Mouse (Mus musculus) adrenal gland (tissue): ENCODE measurements around the gene Slc26a8.

Source experiments
- intact Hi-C: fragments of 180-260 bp; cut with DNase I; formaldehyde crosslinking; loops from one replicate; pipeline ENCODE4 v1.15.1; 2025

Slc26a8 gene

DNA sequence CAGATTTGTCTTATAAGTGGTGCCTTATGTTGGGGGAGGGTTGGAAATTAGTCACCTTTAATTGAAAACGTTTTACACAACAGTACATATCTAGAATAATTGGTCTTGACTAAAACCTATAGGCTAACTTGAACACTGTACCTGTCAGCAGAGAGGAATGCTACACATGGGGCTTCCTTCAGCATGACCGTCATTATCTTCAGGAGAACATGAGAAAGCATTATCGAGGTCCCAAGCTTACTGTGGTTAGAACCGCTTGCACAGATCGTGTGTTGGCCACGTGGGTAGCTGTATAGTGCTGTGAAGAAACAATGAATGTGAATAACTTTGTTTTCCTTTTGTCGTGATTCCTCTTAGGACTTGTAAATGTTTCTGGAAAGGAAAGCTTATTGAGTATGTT is 9.8 kb upstream of the Slc26a8 start:
- intact Hi-C loops, result loop anchor here (5.0 to 10.0 kb wide), 2 partner anchors 43 to 225 kb away; no protein-coding TSS in a partner anchor

DNA sequence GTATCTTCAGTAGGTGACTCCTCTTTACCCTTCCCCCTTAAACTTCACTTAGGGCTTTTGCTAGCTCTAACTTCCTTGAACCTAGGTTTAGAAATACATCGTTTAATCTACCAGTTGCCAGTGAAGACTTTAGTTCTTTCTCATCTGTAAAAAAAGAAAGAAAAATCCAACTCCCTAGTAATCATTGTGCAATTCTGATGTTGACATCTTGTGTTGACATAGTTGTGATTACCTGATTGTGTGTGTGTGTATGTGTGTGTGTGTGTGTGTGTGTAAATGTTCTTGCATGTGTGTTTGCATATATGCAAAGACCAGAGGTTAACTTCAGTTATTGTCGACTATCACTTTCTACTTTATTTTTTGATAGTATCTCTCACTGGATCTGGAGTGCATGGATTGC is 8.6 kb upstream of the Slc26a8 start:
- intact Hi-C loops, result loop anchor here (5.0 to 10.0 kb wide), 2 partner anchors 44 to 226 kb away; no protein-coding TSS in a partner anchor

DNA sequence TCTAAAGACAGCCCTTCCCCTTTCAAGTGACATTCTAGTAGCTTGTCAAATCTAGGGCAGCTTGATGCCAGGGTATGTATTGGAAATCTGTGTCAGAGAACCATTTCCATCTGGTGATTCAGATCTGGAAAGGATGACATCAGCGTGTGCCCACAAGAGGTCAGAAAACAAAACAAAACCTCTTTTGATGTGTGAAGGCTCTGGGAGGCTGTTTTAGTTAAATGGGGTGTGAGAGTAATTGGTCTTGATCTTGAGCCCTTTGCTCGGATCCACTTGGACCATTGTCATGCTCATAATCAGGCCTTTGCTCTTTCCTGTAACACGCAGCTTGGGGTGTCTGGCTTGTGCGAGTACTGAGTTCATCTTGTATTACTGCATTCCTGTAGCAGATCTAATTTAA is 8.2 kb upstream of the Slc26a8 start:
- intact Hi-C loops, result loop anchor here (5.0 to 10.0 kb wide), 2 partner anchors 44 to 227 kb away; no protein-coding TSS in a partner anchor

DNA sequence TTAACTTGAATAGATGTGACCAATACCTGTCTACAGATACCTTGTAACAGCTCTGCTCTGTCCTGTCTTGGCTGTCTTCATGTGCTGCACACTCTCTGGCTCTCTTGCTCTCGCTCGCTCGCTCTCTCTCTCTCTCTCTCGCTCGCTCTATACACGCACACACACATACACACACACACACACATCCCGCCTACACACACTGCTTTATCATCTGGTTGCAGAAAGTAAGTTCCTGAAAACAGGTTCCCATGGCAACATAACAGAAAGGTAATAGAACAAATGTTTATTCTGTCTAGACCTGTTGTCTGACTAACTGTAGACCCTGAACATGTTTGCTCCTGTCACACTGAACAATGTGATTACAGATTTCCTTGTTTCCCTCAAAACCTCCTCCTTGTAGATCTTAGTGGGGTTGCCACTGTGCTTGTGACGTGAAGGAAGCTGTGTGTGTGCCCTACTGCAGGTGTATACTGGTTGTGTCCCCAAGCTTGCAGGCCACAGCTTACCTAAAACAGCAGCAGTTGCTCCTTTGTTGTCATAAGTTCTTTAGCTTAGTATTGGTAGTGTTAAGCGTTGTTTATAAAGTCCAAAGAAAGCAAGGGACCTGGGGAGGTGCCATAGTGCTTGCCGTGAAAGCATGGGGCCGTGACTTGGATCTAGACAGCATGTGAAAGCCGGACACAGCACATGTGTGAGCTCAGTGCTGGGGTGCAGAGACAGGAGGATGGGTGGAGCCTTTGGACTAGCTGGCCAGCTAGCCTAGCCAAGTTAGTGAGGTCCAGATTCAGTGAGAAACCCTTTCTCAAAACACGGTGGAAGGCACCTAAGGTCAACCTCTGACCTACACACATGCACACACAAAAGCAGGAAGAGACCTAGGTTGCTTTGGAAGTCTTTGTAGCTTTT is 7.5 kb upstream of the Slc26a8 start:
- intact Hi-C loops, result loop anchor here (5.0 to 10.0 kb wide), 2 partner anchors 45 to 227 kb away; no protein-coding TSS in a partner anchor

DNA sequence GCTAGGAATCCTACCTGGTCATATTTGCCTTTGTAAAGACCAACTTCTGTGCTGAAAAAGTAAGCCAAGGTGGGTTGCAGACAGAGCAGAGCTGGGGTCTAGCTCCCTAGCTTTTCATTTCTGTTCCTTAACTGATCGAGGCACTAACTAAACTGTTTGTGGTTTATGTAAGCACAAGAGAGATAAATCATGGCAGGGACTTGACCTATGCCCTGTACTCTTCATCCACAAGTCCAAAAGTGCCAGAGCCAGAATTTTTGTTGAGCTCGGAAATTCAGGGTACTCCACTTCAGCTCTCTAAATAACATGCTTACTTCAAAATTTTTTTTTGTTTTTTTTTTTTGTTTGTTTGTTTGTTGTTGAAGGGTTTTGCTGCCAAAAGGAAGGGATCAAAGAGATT is 6.6 kb upstream of the Slc26a8 start:
- intact Hi-C loops, result loop anchor here (5.0 to 10.0 kb wide), 2 partner anchors 46 to 228 kb away; no protein-coding TSS in a partner anchor

DNA sequence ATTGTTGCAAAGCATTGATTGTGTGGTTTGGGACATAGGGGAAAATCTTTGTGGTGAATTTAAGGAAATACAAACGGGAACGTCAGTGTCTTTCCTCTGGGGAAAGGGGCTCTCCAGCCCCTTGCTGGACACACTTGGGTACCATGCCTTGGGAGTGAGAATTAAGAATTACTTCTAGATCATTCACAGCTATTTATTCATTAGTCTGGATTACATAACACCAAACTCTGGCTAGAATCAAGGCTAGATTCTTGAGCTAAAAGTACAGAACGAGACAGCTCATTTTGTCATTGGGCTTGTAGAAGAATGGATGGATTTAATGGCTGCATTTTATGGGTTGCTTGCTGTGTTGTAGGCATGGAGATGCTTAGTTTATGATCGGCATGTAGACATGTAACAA is 4.8 kb upstream of the Slc26a8 start:
- intact Hi-C loops, result loop anchor here (5.0 to 10.0 kb wide), 2 partner anchors 47 to 230 kb away; no protein-coding TSS in a partner anchor

DNA sequence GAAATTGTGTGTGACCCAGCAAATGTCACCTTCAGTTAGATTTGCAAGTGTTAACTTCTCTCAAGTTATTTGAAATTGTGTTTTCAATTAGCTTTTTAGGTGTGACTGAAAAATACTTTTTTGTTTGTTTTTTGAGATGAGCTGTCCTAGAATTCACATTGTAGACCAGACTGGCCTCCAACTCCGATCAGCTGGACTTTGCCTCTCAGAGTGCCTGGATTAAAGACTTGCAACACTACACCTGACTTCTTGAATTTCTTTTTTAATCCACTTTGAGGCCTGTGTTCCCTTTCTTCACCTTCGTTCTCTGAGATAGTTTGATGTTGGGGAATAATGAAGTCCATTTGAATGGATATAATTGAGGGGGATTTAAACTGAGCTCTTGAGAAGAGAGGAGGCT is 4.0 kb upstream of the Slc26a8 start:
- intact Hi-C loops, result loop anchor here (10.0 kb wide), 1 partner anchor 231 kb away; no protein-coding TSS in a partner anchor

DNA sequence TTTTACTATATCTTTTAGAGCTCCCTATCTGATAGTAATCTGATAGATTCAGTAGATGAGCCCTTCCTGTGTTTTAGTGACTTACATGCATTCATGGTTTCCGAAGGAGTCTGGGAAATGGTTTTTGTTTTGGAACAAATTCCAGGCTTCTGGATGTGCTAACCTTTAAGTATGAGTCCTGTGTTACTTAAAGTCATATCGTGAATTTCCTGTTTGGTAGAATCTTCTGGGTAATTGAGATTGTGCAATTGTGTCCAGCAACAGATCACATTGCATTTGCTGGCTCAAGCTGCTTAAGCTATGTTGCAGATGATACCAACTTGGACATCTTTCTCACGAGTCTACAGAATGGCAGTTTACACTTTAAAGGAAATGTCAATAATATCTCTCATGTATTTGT is 3.1 kb upstream of the Slc26a8 start:
- intact Hi-C loops, result loop anchor here (10.0 kb wide), 1 partner anchor 232 kb away; no protein-coding TSS in a partner anchor

DNA sequence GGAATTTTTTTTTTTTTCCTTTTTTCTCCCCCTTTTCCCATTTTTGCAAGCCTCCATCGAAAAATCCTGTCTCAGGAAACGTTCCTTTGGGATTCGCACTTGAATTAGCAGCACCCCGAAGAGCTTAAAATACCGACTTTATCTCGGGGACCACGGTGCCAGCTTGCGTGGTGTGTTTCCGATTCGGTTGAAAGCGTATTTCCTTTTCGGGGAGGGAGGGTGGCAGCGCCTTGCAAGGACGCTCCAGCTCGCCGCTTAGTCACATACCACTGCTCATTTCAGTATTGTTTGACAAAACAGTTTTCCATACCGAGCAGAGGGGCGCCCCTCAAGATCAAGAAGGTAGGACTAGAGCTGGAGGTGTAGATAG is 2.3 kb upstream of the Slc26a8 start:
- intact Hi-C loops, result loop anchor here (10.0 kb wide), 1 partner anchor 232 kb away; no protein-coding TSS in a partner anchor

DNA sequence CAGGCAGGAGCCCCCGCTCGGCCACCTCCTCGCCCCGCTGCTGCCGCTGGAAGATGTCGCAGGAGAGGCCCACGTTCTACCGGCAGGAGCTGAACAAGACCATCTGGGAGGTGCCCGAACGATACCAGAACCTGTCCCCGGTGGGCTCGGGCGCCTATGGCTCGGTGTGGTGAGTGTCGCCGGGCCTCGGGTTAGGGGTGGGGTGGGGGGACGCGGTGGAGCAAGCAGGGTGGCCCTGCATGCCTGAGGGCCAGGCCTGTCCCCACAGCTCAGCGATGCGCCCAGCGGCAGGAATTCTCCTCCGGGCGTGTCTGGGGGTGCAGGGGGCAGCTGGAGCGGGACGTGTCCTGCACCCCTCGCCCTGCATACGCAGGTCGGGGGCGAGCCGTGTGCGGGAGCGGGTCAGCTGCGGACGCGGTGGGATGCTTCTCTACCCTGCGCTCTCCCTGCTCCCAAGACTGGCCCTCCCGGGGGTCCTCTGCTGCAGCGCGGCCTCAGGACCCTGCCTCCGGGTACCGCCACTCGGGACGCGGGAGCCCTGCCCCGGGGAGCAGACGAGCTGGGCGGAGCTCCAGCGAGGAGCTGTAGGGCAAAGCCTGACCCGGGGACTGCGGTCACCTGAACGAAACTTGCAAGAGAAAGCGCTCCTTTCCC is 1.8 kb upstream of the Slc26a8 start:
- intact Hi-C loops, result loop anchor here (10.0 kb wide), 1 partner anchor 233 kb away; no protein-coding TSS in a partner anchor

DNA sequence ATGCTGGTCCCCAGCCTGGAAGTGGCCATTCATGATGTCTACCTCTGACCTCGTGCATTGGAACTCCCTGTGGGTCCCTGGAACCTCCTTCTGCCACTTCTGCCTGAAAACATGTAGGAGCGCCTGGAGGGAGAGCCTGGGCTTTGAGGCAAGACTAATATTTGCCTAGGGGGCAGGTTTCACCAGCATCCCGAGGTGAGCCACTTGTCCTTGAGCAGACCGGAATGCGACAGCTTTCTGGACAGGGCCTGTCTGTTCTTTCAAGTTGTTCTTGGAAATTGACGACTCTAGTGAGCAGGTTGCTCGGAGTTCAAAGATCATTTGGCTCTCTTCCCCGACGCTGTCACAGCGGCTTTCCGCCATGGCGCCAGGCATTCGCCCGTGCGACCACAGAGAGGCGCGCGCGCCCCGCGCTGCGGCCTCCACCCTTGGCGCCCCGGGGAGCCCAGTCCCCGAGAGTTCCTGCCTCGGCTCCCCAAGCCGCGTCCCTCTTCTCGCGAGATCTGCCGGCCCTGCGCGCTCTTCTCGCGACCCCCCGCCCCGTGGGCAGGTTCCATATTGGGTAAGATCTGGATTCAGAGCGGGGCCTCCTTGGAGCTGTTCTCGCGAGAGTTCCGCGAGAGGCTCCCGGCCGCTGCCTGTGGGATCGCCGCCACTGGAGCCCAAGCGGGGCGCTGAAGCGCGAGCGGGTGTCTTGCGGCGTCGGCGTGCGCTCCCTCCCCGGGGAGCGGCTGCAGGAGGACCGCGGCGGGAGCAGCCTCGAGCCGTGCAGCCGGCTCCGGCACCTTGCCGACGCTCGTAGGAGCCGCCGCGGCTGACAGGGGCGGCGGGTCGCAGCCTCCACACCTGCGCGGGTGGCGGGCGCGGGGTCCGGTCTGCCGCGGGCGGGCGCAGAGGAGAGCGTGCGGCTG is 998 bp upstream of the Slc26a8 start, which contains the start of gene Mapk14:
Gene Mapk14, plus strand, starts transcription at position 554 of the 911 bp plus-strand sequence.
- intact Hi-C loops, result loop anchor here (10.0 kb wide), 1 partner anchor 234 kb away; no protein-coding TSS in a partner anchor

DNA sequence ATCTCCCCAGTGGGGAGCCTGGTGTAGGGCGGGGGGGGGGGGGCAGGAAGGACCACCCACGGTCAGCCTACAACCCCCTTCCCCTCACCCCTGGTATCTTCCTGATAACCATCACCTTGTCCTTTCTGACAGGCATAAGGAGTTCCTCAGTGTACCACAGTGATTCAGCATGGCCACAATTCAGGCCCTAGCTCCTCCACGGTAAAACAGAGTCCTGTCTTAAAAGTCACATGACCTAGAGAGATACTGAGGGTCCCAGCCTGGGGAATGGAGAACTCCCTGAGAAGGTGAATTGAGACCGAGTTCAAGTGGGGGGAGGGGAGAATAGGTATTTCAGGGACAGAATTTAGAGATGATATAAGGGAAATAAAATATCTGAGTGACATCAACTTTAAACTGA is 2.7 kb downstream of the Slc26a8 start:
- intact Hi-C loops, result no loop called here

DNA sequence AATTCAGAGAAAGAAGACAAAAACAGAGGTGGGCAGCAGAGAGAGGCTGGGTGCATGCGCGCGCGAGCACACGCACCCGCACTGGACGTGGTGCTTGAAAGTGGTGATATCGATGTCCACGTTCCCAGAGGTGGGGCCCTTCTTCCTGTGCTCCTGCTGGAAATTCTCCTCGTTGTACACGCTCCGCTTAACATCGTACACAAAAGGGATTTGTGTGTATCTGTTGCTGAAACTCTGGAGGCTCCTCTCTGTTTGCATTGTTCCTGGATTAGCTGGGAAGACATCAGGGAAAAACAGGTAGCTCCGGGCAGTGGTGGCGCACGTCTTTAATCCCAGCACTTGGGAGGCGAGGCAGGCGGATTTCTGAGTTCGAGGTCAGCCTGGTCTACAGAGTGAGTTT is 5.4 kb downstream of the Slc26a8 start:
- intact Hi-C loops, result no loop called here

DNA sequence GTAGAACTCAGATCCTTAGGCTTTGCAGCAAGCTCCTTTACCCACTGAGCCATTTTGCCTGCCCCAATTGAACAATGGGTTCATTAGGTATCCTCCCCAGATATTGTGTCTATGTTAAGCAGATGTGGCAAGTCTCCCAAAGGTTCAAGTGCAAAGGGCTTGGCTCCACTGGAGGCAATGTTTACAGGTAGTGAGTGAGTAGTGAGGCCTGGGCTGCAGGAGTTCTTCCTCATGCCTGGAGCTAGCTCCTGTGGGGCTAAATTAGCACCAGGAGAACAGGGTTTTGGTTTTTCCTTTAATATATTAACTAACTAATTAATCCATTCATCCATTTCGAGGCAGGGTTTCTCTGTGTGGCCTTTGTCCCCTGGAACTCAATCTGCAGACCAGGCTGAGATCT is 6.4 kb downstream of the Slc26a8 start:
- intact Hi-C loops, result no loop called here

DNA sequence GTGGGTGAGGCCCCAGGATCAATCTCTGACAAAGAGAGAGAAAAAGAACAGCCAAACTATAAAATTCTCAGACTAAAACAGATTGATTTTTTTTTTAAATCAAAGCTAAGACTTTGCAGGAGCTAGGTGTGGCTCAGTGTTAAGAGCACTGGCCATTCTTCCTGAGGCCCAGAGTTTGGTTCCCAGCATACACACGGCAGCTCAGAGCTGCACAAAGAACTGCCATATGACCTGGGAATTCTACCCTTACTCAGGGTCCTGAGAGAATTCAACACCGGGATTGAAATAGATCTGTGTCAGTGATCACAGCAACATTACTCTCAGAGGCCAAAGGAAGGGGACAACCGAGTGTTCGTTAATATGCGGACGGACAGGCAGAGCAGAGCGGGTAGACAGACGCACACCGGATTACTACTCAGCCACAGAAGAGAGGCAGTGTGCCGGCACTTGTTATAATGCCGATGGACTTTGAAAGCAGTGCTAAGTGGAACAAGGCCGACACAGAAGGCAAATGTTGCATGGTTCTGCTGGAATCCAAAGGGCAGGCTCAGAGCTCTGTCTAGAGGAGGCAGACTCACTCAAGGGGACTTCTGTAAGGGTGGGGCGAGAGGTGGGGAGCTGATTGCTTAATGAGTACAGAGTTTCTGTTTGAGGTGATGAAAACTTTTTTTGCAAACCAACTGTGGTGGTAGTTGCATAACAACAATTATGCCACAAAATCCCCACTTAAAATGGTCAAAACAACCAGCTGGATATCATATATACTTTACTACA is 7.5 kb downstream of the Slc26a8 start:
- intact Hi-C loops, result no loop called here

DNA sequence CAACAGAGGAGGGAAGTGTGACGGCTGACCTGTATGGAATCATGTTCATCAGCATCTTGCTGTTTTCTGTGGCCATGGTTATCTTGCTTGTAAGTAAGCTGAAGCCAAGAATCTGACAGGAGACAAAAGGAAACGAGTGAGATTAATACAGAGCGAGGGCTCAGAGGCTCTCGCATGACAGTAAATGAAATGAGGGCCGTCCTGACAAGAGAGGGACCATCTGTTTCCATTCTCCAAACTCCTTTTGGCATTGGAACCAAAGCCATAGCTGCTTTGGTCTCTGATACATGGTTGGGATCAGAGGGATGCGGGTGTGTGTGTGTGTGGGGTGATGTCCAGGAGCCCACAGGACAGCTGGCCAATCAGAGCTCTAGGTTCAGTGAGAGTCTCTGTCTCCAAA is 30.5 kb downstream of the Slc26a8 start:
- intact Hi-C loops, result no loop called here

DNA sequence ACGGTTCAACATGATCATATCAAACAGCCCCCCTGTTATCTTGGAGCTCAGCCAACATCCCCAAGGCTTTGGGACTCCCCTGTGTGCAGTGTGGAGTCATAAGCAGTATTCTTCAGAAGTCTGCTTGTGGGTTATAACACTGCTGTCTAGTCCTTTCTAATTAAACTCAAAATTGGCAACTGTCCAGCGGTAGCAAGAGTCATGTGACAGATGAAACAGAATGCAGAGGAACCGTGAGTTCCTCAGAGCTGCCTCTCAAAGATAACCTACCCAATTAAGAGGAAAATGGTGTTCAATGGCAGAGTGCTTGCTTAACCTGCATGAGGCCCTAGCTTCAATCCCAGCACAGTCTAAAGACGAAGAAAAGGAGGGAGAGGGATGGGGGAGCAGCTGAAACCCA is 32.1 kb downstream of the Slc26a8 start:
- intact Hi-C loops, result no loop called here

DNA sequence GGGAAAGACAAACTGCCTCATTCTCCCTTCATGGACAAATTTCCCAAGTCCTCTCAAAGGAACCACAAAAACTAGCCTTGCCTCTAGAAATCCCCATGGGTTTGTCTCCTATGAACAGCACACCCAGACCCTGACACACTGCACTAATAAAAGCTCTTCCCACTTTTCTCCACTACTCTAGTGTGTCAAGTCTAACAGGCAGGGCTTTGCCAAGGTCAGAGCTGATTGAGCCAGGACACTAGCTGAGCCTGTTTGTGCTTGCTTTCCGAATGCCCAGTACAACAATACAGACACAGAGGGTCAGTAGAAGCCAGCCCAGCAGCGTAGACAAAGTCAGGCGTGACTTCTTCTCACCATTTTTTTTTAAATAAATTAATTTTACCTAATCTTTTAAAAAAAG is 39.8 kb downstream of the Slc26a8 start:
- intact Hi-C loops, result no loop called here

DNA sequence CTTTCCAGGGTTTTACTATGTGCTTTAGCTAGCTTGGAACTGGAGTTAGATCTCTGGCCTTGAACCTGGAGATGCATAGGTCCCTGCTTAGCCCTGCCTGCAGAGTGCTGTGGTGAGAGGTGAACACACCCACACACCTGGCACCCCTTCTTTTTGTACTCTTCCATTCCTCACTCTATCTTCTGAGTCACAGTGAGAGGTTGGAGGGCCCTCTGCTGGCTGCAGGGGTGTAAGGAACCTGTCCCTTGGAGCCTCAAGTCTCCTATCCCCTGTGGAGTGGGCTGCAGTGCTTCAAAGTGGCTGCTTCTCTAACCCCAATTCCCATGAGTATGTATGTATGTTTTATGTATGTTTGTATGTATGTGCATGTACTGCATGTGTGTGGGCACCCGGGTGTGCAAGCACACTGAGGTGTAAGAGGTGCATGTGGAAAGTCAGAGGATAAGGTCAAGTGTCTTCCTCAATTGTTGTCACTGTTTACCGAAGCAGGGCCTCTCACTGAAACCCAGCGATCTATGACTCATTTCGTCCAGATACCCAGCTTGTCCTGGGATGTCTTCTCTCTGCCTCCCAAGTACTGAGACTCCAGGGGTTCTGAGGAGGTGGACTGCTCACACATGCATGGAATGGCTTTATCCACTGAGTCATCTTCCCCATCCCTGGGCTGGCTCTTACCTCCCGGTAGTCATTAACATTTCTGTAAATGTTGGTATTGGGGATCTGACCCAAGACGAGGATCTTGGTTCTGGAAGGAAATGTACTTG is 41.2 kb downstream of the Slc26a8 start:
- intact Hi-C loops, result no loop called here
